Mouse (Mus musculus) liver, adult (tissue): ENCODE data around the gene C2cd3.

ENCODE experiments used
- GATA4 ChIP-seq: IDR thresholded peaks from 2 replicates; pipeline ENCODE4 v1.6.1; 2014; ENCODE audit warnings: mild to moderate bottlenecking, low read length; ENCODE audit not compliant: insufficient replicate concordance

C2cd3 gene

DNA sequence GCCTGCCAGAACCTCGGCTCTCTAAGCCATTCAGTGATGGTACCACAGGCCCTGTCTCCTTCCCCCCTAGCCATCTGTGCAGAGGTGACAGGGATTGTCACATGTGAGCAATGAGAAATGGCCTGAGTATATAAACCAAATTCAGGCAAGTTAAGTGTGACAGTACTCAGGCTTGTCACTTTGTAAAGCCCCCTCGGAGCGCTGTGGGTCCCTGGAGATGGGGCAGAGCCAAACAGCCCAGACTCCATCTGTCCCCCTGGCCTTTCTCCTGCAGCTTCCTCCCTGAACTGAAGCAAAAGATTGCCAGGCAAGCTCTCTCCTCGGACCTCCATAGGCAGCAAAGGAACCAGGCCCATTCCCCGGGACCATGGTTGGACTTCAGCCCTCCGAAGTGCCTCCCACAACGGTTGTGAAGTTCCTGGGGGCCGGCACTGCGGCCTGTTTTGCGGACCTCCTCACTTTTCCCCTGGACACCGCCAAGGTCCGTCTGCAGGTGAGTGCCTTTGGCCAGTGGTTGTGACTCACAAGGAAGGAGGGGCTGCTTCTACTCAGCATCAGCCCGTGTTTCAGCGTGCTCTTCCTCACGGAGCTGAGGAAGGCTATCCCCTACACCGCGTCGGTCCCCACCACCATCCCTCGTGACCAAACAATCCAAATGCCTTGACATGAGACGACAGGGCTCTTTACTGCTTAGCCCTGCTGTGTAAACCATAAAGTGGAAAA, 107.2 kb downstream of the C2cd3 start:
- no peak for TF ChIP-seq GATA4

DNA sequence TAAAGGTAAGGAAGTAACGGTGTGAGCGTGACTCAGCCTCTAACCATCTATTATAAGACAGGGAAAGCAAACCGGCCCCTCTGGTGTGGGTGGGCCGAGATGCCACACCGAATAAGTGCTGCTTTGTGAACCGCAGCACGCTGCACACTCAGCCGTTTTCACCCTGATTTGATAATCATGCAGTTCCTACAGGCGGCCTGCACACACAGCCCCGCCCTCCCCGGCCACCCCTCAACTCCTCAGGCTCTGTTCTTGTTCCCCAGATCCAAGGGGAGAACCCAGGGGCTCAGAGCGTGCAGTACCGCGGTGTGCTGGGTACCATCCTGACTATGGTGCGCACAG, 107.8 kb downstream of the C2cd3 start:
- no peak for TF ChIP-seq GATA4

DNA sequence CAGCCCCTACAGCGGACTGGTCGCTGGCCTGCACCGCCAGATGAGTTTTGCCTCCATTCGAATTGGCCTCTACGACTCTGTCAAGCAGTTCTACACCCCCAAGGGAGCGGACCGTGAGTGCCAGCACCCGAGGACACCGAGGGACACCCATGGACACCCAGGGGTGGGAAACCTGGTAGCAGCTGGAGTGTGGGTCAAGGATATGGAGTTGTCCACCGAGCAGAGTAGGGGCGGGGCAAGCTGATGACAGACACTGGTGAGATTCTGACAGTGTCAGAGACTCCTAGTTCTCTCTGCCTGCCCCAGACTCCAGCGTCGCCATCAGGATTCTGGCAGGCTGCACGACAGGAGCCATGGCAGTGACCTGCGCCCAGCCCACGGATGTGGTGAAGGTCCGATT, 108.1 kb downstream of the C2cd3 start:
- no peak for TF ChIP-seq GATA4

- no peak for TF ChIP-seq GATA4
Measured at GRCm38 (mm10) chr7:100484493-100484892, 112.5 kb downstream of the C2cd3 start.

- no peak for TF ChIP-seq GATA4
Measured at GRCm38 (mm10) chr7:100487301-100487700, 115.3 kb downstream of the C2cd3 start.

DNA sequence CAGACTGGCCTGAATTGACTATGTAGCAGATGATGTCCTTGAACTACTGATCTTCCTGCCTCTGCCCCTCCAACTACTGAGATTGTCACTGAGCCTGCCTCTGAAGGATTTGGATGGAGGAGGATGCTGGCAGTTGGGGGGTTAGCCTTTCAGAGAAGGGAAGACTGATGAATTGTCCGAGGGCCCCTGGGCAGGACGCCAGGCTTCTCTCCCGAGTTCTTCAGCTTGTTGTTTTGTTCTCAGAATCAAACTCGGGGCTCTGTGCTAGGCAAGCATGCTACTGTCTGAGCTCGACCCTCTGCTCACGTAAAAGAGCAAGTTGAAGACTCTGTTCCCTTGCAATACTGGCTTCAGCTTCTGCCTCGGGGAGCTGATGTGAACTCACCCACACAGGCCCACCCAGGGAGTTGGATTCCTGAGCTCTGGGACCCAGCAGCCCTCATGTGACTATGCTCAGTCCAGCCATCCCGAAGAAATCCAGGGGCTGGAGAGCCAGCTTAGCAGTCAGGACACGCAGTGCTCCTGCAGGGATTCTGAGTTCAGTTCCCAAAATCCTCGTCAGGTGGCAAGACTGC, 116.5 kb downstream of the C2cd3 start:
- no peak for TF ChIP-seq GATA4

GRCm38 (mm10) chr7:100492391-100493116, 120.5 kb downstream of the C2cd3 start:
- TF ChIP-seq GATA4 = no peak

GRCm38 (mm10) chr7:100493117-100493483, 121.1 kb downstream of the C2cd3 start, which contains the start of gene Ucp2:
Gene Ucp2 (plus strand): TSS chr7:100493337.
- no peak for TF ChIP-seq GATA4

- peak; percentile 25; the same call in 1 of the 2 replicates for TF ChIP-seq GATA4
Measured at GRCm38 (mm10) chr7:100493484-100494414, 121.7 kb downstream of the C2cd3 start.

DNA sequence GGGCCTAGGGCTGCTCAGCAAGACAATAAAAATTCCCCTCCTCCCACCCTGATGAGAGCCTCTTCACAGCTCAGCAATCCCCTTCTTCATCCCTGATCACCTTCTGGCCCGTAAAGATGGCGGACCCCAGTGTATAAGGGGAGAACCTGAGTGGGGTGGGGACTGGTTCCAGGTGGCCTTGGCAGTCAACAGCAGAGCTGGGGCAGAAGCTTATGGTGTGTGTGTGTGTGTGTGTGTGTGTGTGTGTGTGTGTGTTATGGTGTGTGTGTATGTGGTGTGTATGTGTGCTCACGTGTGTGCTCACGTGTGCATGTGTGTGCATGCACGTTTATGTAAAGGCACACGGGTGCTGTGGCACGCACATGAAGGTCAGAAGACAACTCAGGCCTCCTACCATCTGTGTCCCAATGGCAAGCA, 122.4 kb downstream of the C2cd3 start:
- no peak for TF ChIP-seq GATA4

DNA sequence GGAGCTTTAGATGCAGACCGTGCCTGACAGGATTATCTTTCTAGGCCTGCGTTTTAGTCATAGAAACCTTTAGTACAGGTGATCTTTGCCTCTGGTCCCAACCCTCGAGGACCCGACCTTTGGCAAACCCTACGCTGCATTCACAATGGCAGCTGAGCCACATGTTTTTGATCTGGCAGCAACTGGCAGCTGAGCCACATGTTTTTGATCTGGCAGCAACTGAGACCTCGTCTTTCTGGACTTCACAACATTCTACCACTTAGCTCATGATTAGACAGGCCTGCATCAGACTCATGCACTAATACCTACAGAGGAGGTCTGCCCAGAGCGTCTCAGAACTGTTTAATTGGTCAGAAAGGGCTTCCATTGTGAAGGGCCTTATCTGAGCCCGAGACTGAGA, 123.0 kb downstream of the C2cd3 start:
- no peak for TF ChIP-seq GATA4

DNA sequence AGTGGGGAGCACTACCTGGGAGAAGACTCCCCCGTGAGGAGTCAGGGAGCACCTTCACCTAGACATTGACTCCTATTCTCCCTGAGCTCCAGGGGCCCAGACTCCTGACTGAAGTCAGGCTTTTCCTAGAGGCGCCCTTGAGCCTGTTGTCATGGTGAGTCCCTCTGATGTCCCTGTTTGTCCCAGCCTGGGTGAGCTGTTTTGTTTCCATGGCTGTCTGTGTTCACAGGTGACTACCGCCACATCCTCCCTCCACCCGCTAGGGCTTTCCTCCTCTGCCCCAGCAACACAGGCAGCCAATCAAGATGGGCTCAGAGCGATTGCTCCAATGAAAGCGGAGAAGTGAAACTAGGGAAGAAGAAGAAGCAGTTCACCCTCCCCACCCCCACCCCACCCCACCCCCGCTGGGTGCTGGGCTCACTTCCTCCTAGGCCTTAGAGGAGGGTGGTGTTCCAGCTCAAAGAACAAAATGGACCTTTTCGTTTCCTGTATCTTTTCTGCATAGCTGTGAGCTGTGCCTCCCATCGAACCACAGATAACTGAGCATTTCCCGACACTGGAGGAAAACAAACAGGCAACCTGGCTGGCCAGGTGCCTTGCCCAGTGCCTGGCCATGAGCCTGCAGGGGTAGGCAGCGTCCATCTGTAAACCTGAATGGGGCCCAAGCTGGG, 123.7 kb downstream of the C2cd3 start:
- peak; percentile 34; the same call in 1 of the 2 replicates for TF ChIP-seq GATA4

- no peak for TF ChIP-seq GATA4
Measured at GRCm38 (mm10) chr7:100496371-100496770, 124.3 kb downstream of the C2cd3 start.

GRCm38 (mm10) chr7:100496791-100497190, 124.8 kb downstream of the C2cd3 start:
- no peak for TF ChIP-seq GATA4

DNA sequence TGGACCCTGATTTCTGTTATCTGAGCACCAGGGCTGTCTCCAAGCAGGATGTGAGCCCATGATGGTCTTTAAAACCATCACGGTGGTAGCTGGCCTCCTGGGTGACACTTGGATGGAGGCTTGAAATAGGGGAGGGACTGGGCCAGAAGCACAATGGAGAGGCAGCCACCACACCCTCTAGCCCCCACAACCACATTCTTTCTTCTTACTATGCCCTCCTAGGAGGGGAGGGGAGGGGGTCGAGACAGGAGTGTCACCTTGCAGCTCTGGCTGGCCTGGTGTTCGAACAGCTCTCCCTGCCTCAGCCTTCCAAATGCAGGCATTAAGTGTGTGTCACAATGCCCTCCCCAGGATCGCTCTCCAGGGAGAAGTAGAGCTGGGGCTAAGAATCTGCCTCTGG, 125.4 kb downstream of the C2cd3 start:
- TF ChIP-seq GATA4 = no peak
